ENCODE assay signal across 8 mouse cellular contexts in the genomic region with DNA sequence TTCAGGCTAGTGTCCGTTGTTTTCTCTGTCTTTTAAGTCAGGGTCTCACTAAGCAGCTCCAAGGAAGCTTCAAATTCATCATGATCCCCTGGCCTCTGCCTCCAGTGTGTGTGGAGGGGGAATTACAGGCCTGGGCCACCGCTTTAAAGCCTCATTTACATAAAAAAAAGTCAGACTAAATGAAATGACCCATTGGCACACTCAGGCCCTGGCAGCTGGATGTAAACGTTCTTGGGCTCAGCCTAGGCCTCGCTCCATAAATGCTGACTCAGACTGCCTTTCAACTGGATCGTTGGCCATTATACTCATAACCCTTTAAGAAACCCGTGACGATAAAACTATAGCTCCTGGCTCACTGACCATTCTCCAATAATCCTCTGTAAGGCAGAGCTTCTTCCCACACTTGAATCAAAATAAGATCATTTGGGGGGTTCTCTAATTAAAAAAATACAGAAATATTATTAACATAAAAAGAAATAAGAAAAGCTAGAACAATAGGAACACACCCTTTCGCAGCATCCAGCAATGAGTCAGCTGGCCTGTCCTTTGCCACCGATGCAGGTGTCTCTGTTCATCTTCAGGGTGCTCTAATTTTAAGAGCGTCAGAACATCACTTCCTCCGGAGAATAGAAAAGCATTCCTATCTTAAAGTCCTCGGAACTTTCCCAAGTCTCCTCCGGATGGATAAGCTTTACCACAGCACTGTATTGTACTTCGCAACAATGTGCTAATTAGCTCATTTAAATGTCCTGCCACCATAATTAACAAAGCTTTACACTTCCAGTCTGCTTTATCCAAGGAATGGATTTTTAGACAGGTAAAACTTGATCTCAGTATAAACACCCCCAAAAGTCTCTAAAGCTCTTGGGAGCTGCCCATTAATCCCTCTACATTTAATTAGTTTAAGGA. TPM values are rescaled to one million over a fixed set of nuclear protein-coding genes. Genes with fewer than 3 reads are reported as not detected.
DNase-seq lines count a peak whose midpoint lies in the region; ATAC-seq and TF ChIP-seq lines count a peak whose summit lies in the region.

No protein-coding gene starts in this region.

- WGBS in embryonic facial prominence, embryonic 15.5 days = 32% methylated on average over 14 of the region's 14 CpGs
- WGBS in kidney, embryonic 15.5 days = 13% methylated on average over 14 of the region's 14 CpGs

- peak overlapping the region; percentile 87; the same call in 1 of the 2 replicates for H3K9ac ChIP-seq in embryonic facial prominence, embryonic 15.5 days
- H3K9ac ChIP-seq in kidney, embryonic 15.5 days = peak overlapping the region; percentile 92

- 0 out of 2 replicates have a peak, but pooled peaks cover 6% of the 10 kb centered on the region for H3K9me3 ChIP-seq in embryonic facial prominence, embryonic 15.5 days (replicated peaks)
- H3K9me3 ChIP-seq in kidney, embryonic 15.5 days (replicated peaks) = no peaks in the 10 kb centered on the region

- peak; percentile 54 for DNase-seq in adrenal gland, adult 2 months
- DNase-seq in adrenal gland, adult 18-20 months (ENCODE audit: low spot score in 2 of 2) = no peak
- DNase-seq in 3T3-L1 (ENCODE audit: low read depth, low spot score) = peak; percentile 58
- no peak for DNase-seq in cerebellum, adult 18-20 months
- DNase-seq in urinary bladder, postnatal 25 days (ENCODE audit: low spot score) = no peak

- H3K27me3 ChIP-seq in embryonic facial prominence, embryonic 15.5 days = no peaks in the 10 kb centered on the region
- no peaks in the 10 kb centered on the region for H3K27me3 ChIP-seq in kidney, embryonic 15.5 days
- H3K27me3 ChIP-seq in myocyte (ENCODE audit: control insufficient read depth, insufficient read depth, insufficient read length) = no peaks in the 10 kb centered on the region

- peaks cover 43% of the 10 kb centered on the region for H3K79me2 ChIP-seq in myocyte (ENCODE audit: control insufficient read depth, insufficient read depth)

- peak overlapping the region; percentile 86 for H3K4me3 ChIP-seq in embryonic facial prominence, embryonic 15.5 days (replicated peaks)
- peak overlapping the region; percentile 92 for H3K4me3 ChIP-seq in kidney, embryonic 15.5 days (replicated peaks)
- peak overlapping the region; percentile 74 for H3K4me3 ChIP-seq in myocyte

- H3K27ac ChIP-seq in embryonic facial prominence, embryonic 15.5 days (replicated peaks) = peak overlapping the region; percentile 85
- peak overlapping the region; percentile 94 for H3K27ac ChIP-seq in kidney, embryonic 15.5 days

- no peak for ATAC-seq in embryonic facial prominence, embryonic 15.5 days (ENCODE audit: insufficient number of reproducible peaks, low FRiP score, low TSS enrichment, low read depth)
- ATAC-seq in kidney, embryonic 15.5 days (replicated peaks; ENCODE audit: low FRiP score) = no peak

- peaks cover 7% of the 10 kb centered on the region for H3K36me3 ChIP-seq in embryonic facial prominence, embryonic 15.5 days
- peaks cover 23% of the 10 kb centered on the region for H3K36me3 ChIP-seq in kidney, embryonic 15.5 days
- H3K36me3 ChIP-seq in myocyte (ENCODE audit: control insufficient read depth, insufficient read depth) = peaks cover 9% of the 10 kb centered on the region

- 0 out of 2 replicates have a peak, but pooled peaks cover 9% of the 10 kb centered on the region for H3K4me1 ChIP-seq in embryonic facial prominence, embryonic 15.5 days
- H3K4me1 ChIP-seq in kidney, embryonic 15.5 days = peaks cover 23% of the 10 kb centered on the region

- TF ChIP-seq POLR2A in myocyte (IDR thresholded peaks at IDR 0.05; ENCODE audit: insufficient read length, low read depth) = no peak

- peak overlapping the region; percentile 89 for H3ac ChIP-seq in myocyte (ENCODE audit: control insufficient read depth, insufficient read length)

- H3K4me2 ChIP-seq in embryonic facial prominence, embryonic 15.5 days (replicated peaks) = peak overlapping the region; percentile 69
- peak overlapping the region; percentile 65 for H3K4me2 ChIP-seq in kidney, embryonic 15.5 days
- peak overlapping the region; percentile 74 for H3K4me2 ChIP-seq in myocyte (ENCODE audit: low read depth)

TF ChIP-seq in myocyte, 11 proteins besides CTCF, POLR2A, EP300 and RAD21:
- no peak for TF ChIP-seq REST (IDR thresholded peaks at IDR 0.05; ENCODE audit: insufficient read depth, insufficient read length)
- TF ChIP-seq MAX (IDR thresholded peaks at IDR 0.05; ENCODE audit: low read depth) = no peak
- TF ChIP-seq TCF3 (IDR thresholded peaks at IDR 0.05; ENCODE audit: insufficient read length, low read depth) = no peak
- TF ChIP-seq MYOD1 (IDR thresholded peaks at IDR 0.05; ENCODE audit: control insufficient read depth in 1 of 3, insufficient read length in 2 of 3, low read depth in 2 of 3) = no peak
- no peak for TF ChIP-seq CEBPB (IDR thresholded peaks at IDR 0.05; ENCODE audit: insufficient read depth, poor library complexity, severe bottlenecking)
- TF ChIP-seq SRF (IDR thresholded peaks at IDR 0.05; ENCODE audit: control insufficient read depth, insufficient read length, low read depth) = no peak
- no peak for TF ChIP-seq E2F4 (IDR thresholded peaks at IDR 0.05; ENCODE audit: insufficient read depth)
- TF ChIP-seq POLR2AphosphoS2 (IDR thresholded peaks at IDR 0.05; ENCODE audit: insufficient read length, low read depth) = no peak
- TF ChIP-seq TCF12 (IDR thresholded peaks at IDR 0.05; ENCODE audit: insufficient read depth, poor library complexity, severe bottlenecking) = no peak
- no peak for TF ChIP-seq USF1 (IDR thresholded peaks at IDR 0.05; ENCODE audit: low read depth)
- no peak for TF ChIP-seq MYOG (IDR thresholded peaks at IDR 0.05; ENCODE audit: control insufficient read depth in 1 of 3, insufficient read depth in 1 of 3, insufficient read length in 2 of 3, low read depth in 2 of 3)

RNA-seq across cellular contexts. Expression of a gene that starts 1.1 kb away (rescaled TPM):
- 100 to 1,000 TPM; 531 to 670 TPM for total RNA-seq in adrenal gland, adult 2 months (2021)
- polyA plus RNA-seq in adrenal gland, adult 2 months (2012; rRNA removed) = 37.4 and 41.0 TPM in 2 replicates
- 100 to 1,000 TPM; 516 to 719 TPM for total RNA-seq in adrenal gland, adult 18-20 months (2021)
- 87.8 and 91.4 TPM in 2 replicates for polyA plus RNA-seq in embryonic facial prominence, embryonic 15.5 days (2015; fragmentation: Nextera tagmentation; extraction: Ambion mirVana)
- polyA plus RNA-seq in kidney, embryonic 15.5 days (2015; fragmentation: Nextera tagmentation; extraction: Ambion mirVana) = 121 and 125 TPM in 2 replicates
- 141 TPM for polyA plus RNA-seq in myocyte (2012; fragmentation: generic; extraction: Trizol)

RNA-seq across cellular contexts. Expression of a gene that starts 44.7 kb away (rescaled TPM):
- 10 to 100 TPM; 18.2 to 21.1 TPM for total RNA-seq in adrenal gland, adult 2 months (2021)
- 1.1 TPM in 2 replicates for polyA plus RNA-seq in adrenal gland, adult 2 months (2012; rRNA removed)
- 10 to 100 TPM; 16.4 to 17.5 TPM for total RNA-seq in adrenal gland, adult 18-20 months (2021)
- polyA plus RNA-seq in embryonic facial prominence, embryonic 15.5 days (2015; fragmentation: Nextera tagmentation; extraction: Ambion mirVana) = 16.9 and 19.5 TPM in 2 replicates
- polyA plus RNA-seq in kidney, embryonic 15.5 days (2015; fragmentation: Nextera tagmentation; extraction: Ambion mirVana) = 16.3 and 20.1 TPM in 2 replicates
- polyA plus RNA-seq in myocyte (2012; fragmentation: generic; extraction: Trizol) = 4.4 TPM

Comparison
In these comparisons a context has a peak if more than half of its experiments do, and no peak if none do; other contexts are left out.
1. DNase-seq: peak in adrenal gland, adult 2 months (single experiment) and 3T3-L1 (single experiment); none in adrenal gland, adult 18-20 months (0 of 2), cerebellum, adult 18-20 months (0 of 2) and urinary bladder, postnatal 25 days (single experiment).
2. Peak in every context shown above with its lines, with median percentiles within 50 percentile points of each other: H3K4me2 ChIP-seq and H3K4me3 ChIP-seq.